Comparison of ENCODE assay signal across 13 mouse cellular contexts in the genomic region with DNA sequence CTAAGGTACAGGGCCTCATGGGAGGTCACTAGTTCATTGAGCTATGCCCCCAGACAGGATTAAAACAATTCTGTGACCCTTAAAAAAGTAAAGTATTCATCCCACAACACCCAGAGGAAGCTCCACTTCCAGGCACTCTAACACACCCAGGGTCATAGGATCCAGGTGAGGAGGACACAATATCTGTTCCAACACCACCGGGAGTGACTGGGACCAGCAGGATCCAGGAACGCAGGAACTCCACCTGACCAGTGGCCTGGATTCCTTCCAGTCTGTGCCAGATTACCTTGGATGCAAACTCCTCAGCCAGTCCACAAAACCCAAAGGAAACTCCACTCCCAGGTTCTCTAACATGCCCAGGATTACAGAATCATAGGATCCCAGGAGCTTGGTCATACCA.
"Had no signal": no experiment of that assay in that cellular context is flagged by ENCODE, and none has a peak within 500 bp of the region (broad histone marks: within the 10 kb centered on the region; RNA-seq: fewer than 3 reads in every experiment).

No protein-coding gene starts in this region.

- H3K4me3 ChIP-seq: midbrain, embryonic 13.5 days; midbrain, embryonic 15.5 days; neural tube, embryonic 12.5 days; stomach, embryonic 15.5 days had no signal

- H3K27ac ChIP-seq: midbrain, embryonic 13.5 days; midbrain, embryonic 15.5 days; neural tube, embryonic 12.5 days; stomach, embryonic 15.5 days had no signal

- H3K27me3 ChIP-seq: midbrain, embryonic 13.5 days; midbrain, embryonic 15.5 days; neural tube, embryonic 12.5 days; stomach, embryonic 15.5 days had no signal

- ATAC-seq: midbrain, embryonic 13.5 days; midbrain, embryonic 15.5 days had no signal

- H3K4me2 ChIP-seq: lung, embryonic 14.5 days; midbrain, embryonic 11.5 days; midbrain, embryonic 13.5 days; midbrain, embryonic 15.5 days; neural tube, embryonic 12.5 days; stomach, embryonic 15.5 days had no signal

- H3K9ac ChIP-seq: lung, embryonic 14.5 days; midbrain, embryonic 13.5 days; midbrain, embryonic 15.5 days; neural tube, embryonic 12.5 days; stomach, embryonic 15.5 days had no signal

- DNase-seq: lung, adult 18-20 months; lung, embryonic 14.5 days; lung, postnatal 10 days; lung, postnatal 4 days; right cerebral cortex, postnatal 14 days; thymus, adult 18-20 months; thymus, postnatal 14 days; thymus, postnatal 36 days had no signal

- H3K4me1 ChIP-seq: midbrain, embryonic 13.5 days; midbrain, embryonic 15.5 days; neural tube, embryonic 12.5 days; stomach, embryonic 15.5 days had no signal

- H3K9me3 ChIP-seq: midbrain, embryonic 13.5 days; midbrain, embryonic 15.5 days; neural tube, embryonic 12.5 days; stomach, embryonic 15.5 days had no signal

- H3K36me3 ChIP-seq: midbrain, embryonic 13.5 days; midbrain, embryonic 15.5 days; neural tube, embryonic 12.5 days; stomach, embryonic 15.5 days had no signal
